ENCODE assay signal across 10 mouse cellular contexts in the genomic region with DNA sequence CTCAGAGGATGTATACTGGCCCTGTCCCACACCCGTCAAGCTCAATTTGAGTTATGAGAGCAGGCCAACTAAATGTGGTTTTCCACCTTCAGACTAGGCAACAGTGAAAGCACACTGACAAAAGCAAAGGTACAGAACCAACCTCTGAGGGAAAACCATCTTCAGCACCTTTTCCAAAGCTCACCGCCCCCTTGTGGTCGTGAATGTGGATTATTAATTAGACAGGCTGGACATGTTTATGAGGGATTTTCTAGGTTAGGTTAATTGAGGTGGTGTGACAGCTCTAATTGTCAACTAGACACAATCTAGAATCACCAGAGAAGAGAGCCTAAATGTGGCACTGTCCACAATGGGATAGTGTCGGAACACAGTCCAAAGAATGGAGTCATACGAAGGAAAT. TPM values are rescaled to one million over a fixed set of nuclear protein-coding genes. Genes with fewer than 3 reads are reported as not detected.
A peak's percentile ranks its signal among the peaks of the same experiment; 100 is the strongest.
DNase-seq lines count a peak whose midpoint lies in the region; ATAC-seq and TF ChIP-seq lines count a peak whose summit lies in the region.
"Had no signal": no experiment of that assay in that cellular context is flagged by ENCODE, and none has a peak within 500 bp of the region (broad histone marks: within the 10 kb centered on the region; RNA-seq: fewer than 3 reads in every experiment).

No protein-coding gene starts in this region.

- no peak for ATAC-seq in hindbrain, postnatal 0 days
- no peak for ATAC-seq in hindbrain, embryonic 13.5 days (ENCODE audit: low FRiP score)
- peak; percentile 57; the same call in 1 of the 2 replicates for ATAC-seq in erythroblast, adult 5-6 weeks (replicated peaks; ENCODE audit: low FRiP score, poor library complexity, severe bottlenecking)
- ATAC-seq in monocyte, adult 5-6 weeks (replicated peaks; ENCODE audit: insufficient number of reproducible peaks, low FRiP score, low TSS enrichment, poor library complexity, severe bottlenecking): no peak

- peaks cover 14% of the 10 kb centered on the region for H3K36me3 ChIP-seq in hindbrain, postnatal 0 days (ENCODE audit: insufficient read depth, low read length)
- H3K36me3 ChIP-seq in hindbrain, embryonic 13.5 days: peaks cover 21% of the 10 kb centered on the region

- H3K4me3 ChIP-seq in hindbrain, postnatal 0 days (ENCODE audit: low read length): no peak overlapping the region
- no peak overlapping the region for H3K4me3 ChIP-seq in hindbrain, embryonic 13.5 days
- H3K4me3 ChIP-seq: liver, embryonic 15.5 days had no signal

- TF ChIP-seq CTCF in hindbrain, postnatal 0 days (IDR thresholded peaks at IDR 0.05; ENCODE audit: low read depth): peak; percentile 47; the same call in 1 of the 2 replicates

- no peak overlapping the region for H3K27ac ChIP-seq in hindbrain, postnatal 0 days
- no peak overlapping the region for H3K27ac ChIP-seq in hindbrain, embryonic 13.5 days
- H3K27ac ChIP-seq: liver, embryonic 15.5 days had no signal

- H3K4me1 ChIP-seq in hindbrain, postnatal 0 days (ENCODE audit: insufficient read depth, low read length): no peaks in the 10 kb centered on the region
- H3K4me1 ChIP-seq in hindbrain, embryonic 13.5 days (replicated peaks): peaks cover 3% of the 10 kb centered on the region; the same call in 1 of the 2 replicates

- no peak overlapping the region for H3K4me2 ChIP-seq in hindbrain, postnatal 0 days (ENCODE audit: low read depth, low read length)
- H3K4me2 ChIP-seq in hindbrain, embryonic 13.5 days: no peak overlapping the region
- H3K4me2 ChIP-seq: liver, embryonic 15.5 days had no signal

- H3K27me3 ChIP-seq in hindbrain, postnatal 0 days (ENCODE audit: insufficient read depth, low read length): no peaks in the 10 kb centered on the region
- H3K27me3 ChIP-seq in hindbrain, embryonic 13.5 days: no peaks in the 10 kb centered on the region
- H3K27me3 ChIP-seq: liver, embryonic 15.5 days had no signal

- H3K9ac ChIP-seq in hindbrain, postnatal 0 days (replicated peaks; ENCODE audit: low read length): no peak overlapping the region
- H3K9ac ChIP-seq in hindbrain, embryonic 13.5 days: no peak overlapping the region
- H3K9ac ChIP-seq: liver, embryonic 15.5 days had no signal

- no peaks in the 10 kb centered on the region for H3K9me3 ChIP-seq in hindbrain, postnatal 0 days (ENCODE audit: low read length)
- no peaks in the 10 kb centered on the region for H3K9me3 ChIP-seq in hindbrain, embryonic 13.5 days
- H3K9me3 ChIP-seq: liver, embryonic 15.5 days had no signal

- WGBS in hindbrain, postnatal 0 days: 83% methylated on average over 5 of the region's 5 CpGs
- 88% methylated on average over 5 of the region's 5 CpGs for WGBS in hindbrain, embryonic 13.5 days

- no peak for DNase-seq in hindbrain, postnatal 0 days (ENCODE audit: low spot score)
- DNase-seq in thymus, postnatal 4 days: peak; percentile 25
- no peak for DNase-seq in thymus, adult 18-20 months
- DNase-seq in right cerebral cortex, postnatal 10 days (ENCODE audit: low spot score in 2 of 2): no peak
- no peak for DNase-seq in gastrocnemius, postnatal 25 days
- DNase-seq: gastrocnemius, postnatal 14 days had no signal

RNA-seq across cellular contexts. Expression of gene Ehmt1, which starts 30.5 kb away (rescaled TPM):
- total RNA-seq in hindbrain, postnatal 0 days (2014; rRNA removed): 52.0 and 79.8 TPM in 2 replicates
- 61.8 and 63.1 TPM in 2 replicates for polyA plus RNA-seq in hindbrain, postnatal 0 days (2015; fragmentation: Nextera tagmentation; extraction: Ambion mirVana)
- polyA plus RNA-seq in hindbrain, embryonic 13.5 days (2015; fragmentation: Nextera tagmentation; extraction: Ambion mirVana): 126 and 131 TPM in 2 replicates
- 5.2 and 8.1 TPM in 2 replicates for total RNA-seq in erythroblast, adult 5-6 weeks (2015; ENCODE audit: low replicate concordance)
- 27.6 and 28.2 TPM in 2 replicates for total RNA-seq in erythroblast, adult 5-6 weeks (2017; ENCODE audit: low replicate concordance)
- 41.3 to 96.6 TPM (median 44.9 TPM) in 3 replicates for total RNA-seq in monocyte, adult 5-6 weeks (2017)
- 10 to 100 TPM; 27.5 to 27.7 TPM for total RNA-seq in gastrocnemius, postnatal 25 days (2021)

RNA-seq across cellular contexts. Expression of gene Arrdc1, which starts 46.2 kb away (rescaled TPM):
- 78.8 and 80.7 TPM in 2 replicates for total RNA-seq in hindbrain, postnatal 0 days (2014; rRNA removed)
- 39.8 and 41.9 TPM in 2 replicates for polyA plus RNA-seq in hindbrain, postnatal 0 days (2015; fragmentation: Nextera tagmentation; extraction: Ambion mirVana)
- polyA plus RNA-seq in hindbrain, embryonic 13.5 days (2015; fragmentation: Nextera tagmentation; extraction: Ambion mirVana): 23.9 and 26.0 TPM in 2 replicates
- 16.1 and 19.6 TPM in 2 replicates for total RNA-seq in erythroblast, adult 5-6 weeks (2015; ENCODE audit: low replicate concordance)
- 15.5 and 18.7 TPM in 2 replicates for total RNA-seq in erythroblast, adult 5-6 weeks (2017; ENCODE audit: low replicate concordance)
- total RNA-seq in monocyte, adult 5-6 weeks (2017): 101 to 175 TPM (median 138 TPM) in 3 replicates
- 1 to 10 TPM; 2.4 to 2.5 TPM for total RNA-seq in gastrocnemius, postnatal 25 days (2021)

Comparison
In these comparisons a context has a peak if more than half of its experiments do, and no peak if none do; other contexts are left out.
1. RNA of gene Arrdc1, which starts 46.2 kb away (total RNA-seq): 101 to 175 TPM in monocyte, adult 5-6 weeks, 78.8 to 80.7 TPM in hindbrain, postnatal 0 days and 15.5 to 19.6 TPM in erythroblast, adult 5-6 weeks; 2.4 to 2.5 TPM in gastrocnemius, postnatal 25 days; every median in the first group is over 4 times any median in the second.